ENCODE assay signal across 7 mouse cellular contexts in genomic region chr4:147199055-147199750, GRCm38 (mm10).
DNase-seq lines count a peak whose midpoint lies in the region; ATAC-seq and TF ChIP-seq lines count a peak whose summit lies in the region.
"Not testable (repeated sequence)": the region's sequence is repeated elsewhere in the genome, so short reads cannot be mapped to it uniquely, and the experiment has no call there.

No protein-coding gene starts in this region.

- ATAC-seq in forebrain, embryonic 11.5 days (replicated peaks; ENCODE audit: low FRiP score) = 0 out of 2 replicates have a peak, but pooled peaks have one; percentile 34
- peak; percentile 40 for ATAC-seq in heart, embryonic 15.5 days (replicated peaks; ENCODE audit: insufficient number of reproducible peaks, insufficient read depth, low FRiP score, low read depth)
- peak; percentile 60; the same call in 1 of the 2 replicates for ATAC-seq in hindbrain, embryonic 16.5 days
- 0 out of 2 replicates have a peak, but pooled peaks have one; percentile 20 for ATAC-seq in limb, embryonic 12.5 days (ENCODE audit: insufficient number of reproducible peaks, insufficient read depth, low FRiP score, low TSS enrichment, low read depth)
- peak; percentile 36 for ATAC-seq in liver, postnatal 0 days
- ATAC-seq in midbrain, embryonic 13.5 days = peak; percentile 66
- ATAC-seq in neural tube, embryonic 15.5 days (ENCODE audit: low FRiP score) = peak; percentile 59; the same call in 1 of the 2 replicates

- not testable (repeated sequence) for H3K36me3 ChIP-seq in forebrain, embryonic 11.5 days (ENCODE audit: control insufficient read depth, insufficient read depth, low read length); heart, embryonic 15.5 days; hindbrain, embryonic 16.5 days (ENCODE audit: control insufficient read depth, insufficient read depth, low read length); limb, embryonic 12.5 days; liver, postnatal 0 days (replicated peaks; ENCODE audit: insufficient read depth, low read length); midbrain, embryonic 13.5 days; neural tube, embryonic 15.5 days

- H3K27me3 ChIP-seq in forebrain, embryonic 11.5 days (ENCODE audit: control insufficient read depth, insufficient read depth, low read length); heart, embryonic 15.5 days; hindbrain, embryonic 16.5 days (replicated peaks; ENCODE audit: control insufficient read depth, insufficient read depth, low read length); limb, embryonic 12.5 days; liver, postnatal 0 days (ENCODE audit: insufficient read depth, low read length); midbrain, embryonic 13.5 days; neural tube, embryonic 15.5 days (replicated peaks): not testable (repeated sequence)

- not testable (repeated sequence) for H3K9me3 ChIP-seq in forebrain, embryonic 11.5 days (ENCODE audit: control insufficient read depth, low read length); heart, embryonic 15.5 days (replicated peaks); hindbrain, embryonic 16.5 days (ENCODE audit: control insufficient read depth, low read length); liver, postnatal 0 days (ENCODE audit: low read length); midbrain, embryonic 13.5 days; neural tube, embryonic 15.5 days (replicated peaks)
- peaks cover 20% of the 10 kb centered on the region; the same call in 1 of the 2 replicates for H3K9me3 ChIP-seq in limb, embryonic 12.5 days

- not testable (repeated sequence) for TF ChIP-seq EP300 in liver, postnatal 0 days (IDR thresholded peaks at IDR 0.05; ENCODE audit: low read depth)

- not testable (repeated sequence) for H3K4me1 ChIP-seq in forebrain, embryonic 11.5 days (replicated peaks; ENCODE audit: control insufficient read depth, insufficient read depth, low read length); heart, embryonic 15.5 days (replicated peaks); hindbrain, embryonic 16.5 days (ENCODE audit: control insufficient read depth, insufficient read depth, low read depth, low read length); limb, embryonic 12.5 days (replicated peaks); liver, postnatal 0 days (ENCODE audit: insufficient read depth); midbrain, embryonic 13.5 days (replicated peaks); neural tube, embryonic 15.5 days

- WGBS in forebrain, embryonic 11.5 days = 72% methylated on average over 6 of the region's 6 CpGs
- WGBS in heart, embryonic 15.5 days = 63% methylated on average over 6 of the region's 6 CpGs
- 73% methylated on average over 6 of the region's 6 CpGs for WGBS in hindbrain, embryonic 16.5 days
- WGBS in limb, embryonic 12.5 days = 80% methylated on average over 6 of the region's 6 CpGs
- WGBS in liver, postnatal 0 days (ENCODE audit: insufficient replicate concordance) = 55% methylated on average over 6 of the region's 6 CpGs
- WGBS in midbrain, embryonic 13.5 days = 75% methylated on average over 6 of the region's 6 CpGs
- WGBS in neural tube, embryonic 15.5 days = 77% methylated on average over 6 of the region's 6 CpGs

- DNase-seq in forebrain, embryonic 11.5 days (ENCODE audit: low spot score); liver, postnatal 0 days: not testable (repeated sequence)

- H3K27ac ChIP-seq in forebrain, embryonic 11.5 days (ENCODE audit: low read depth, low read length); heart, embryonic 15.5 days; hindbrain, embryonic 16.5 days (ENCODE audit: low read depth, low read length); limb, embryonic 12.5 days; liver, postnatal 0 days (ENCODE audit: low read depth); midbrain, embryonic 13.5 days; neural tube, embryonic 15.5 days (replicated peaks): not testable (repeated sequence)

- not testable (repeated sequence) for H3K9ac ChIP-seq in forebrain, embryonic 11.5 days (ENCODE audit: low read length); heart, embryonic 15.5 days; hindbrain, embryonic 16.5 days (ENCODE audit: low read depth, low read length); limb, embryonic 12.5 days (replicated peaks); liver, postnatal 0 days (replicated peaks); midbrain, embryonic 13.5 days (replicated peaks); neural tube, embryonic 15.5 days (replicated peaks)

- not testable (repeated sequence) for TF ChIP-seq CTCF in liver, postnatal 0 days (IDR thresholded peaks at IDR 0.05; ENCODE audit: low read depth)

- not testable (repeated sequence) for H3K4me2 ChIP-seq in forebrain, embryonic 11.5 days (ENCODE audit: low read depth, low read length, severe bottlenecking); heart, embryonic 15.5 days; hindbrain, embryonic 16.5 days (ENCODE audit: low read length); limb, embryonic 12.5 days; liver, postnatal 0 days (ENCODE audit: low read depth, low read length); midbrain, embryonic 13.5 days (replicated peaks); neural tube, embryonic 15.5 days

- not testable (repeated sequence) for H3K4me3 ChIP-seq in forebrain, embryonic 11.5 days (ENCODE audit: low read depth, low read length); heart, embryonic 15.5 days; hindbrain, embryonic 16.5 days (ENCODE audit: low read length); limb, embryonic 12.5 days (replicated peaks); liver, postnatal 0 days (ENCODE audit: low read depth, low read length); midbrain, embryonic 13.5 days (replicated peaks); neural tube, embryonic 15.5 days (replicated peaks)
